Mouse (Mus musculus) stomach, embryonic 14.5 days (tissue): Measurements from ENCODE around the gene 9330161L09Rik. TPM values are rescaled to one million over a fixed set of nuclear protein-coding genes. Genes with fewer than 3 reads are reported as not detected.

Source experiments
- ATAC-seq: fragments of 200-750 bp; cut with Nextera tagmentation; 2 replicates; pipeline ENCODE4 v1.8.0; 2017; ENCODE audit warnings: low read depth, moderate TSS enrichment; ENCODE audit not compliant: insufficient number of reproducible peaks, insufficient read depth, low FRiP score
- H3K27ac ChIP-seq: fragments of 300-500 bp; sonication (generic); 2 replicates; pipeline ENCODE4 v1.5.1; 2014; ENCODE audit warnings: mild to moderate bottlenecking, low read length, moderate library complexity, mixed read lengths
- H3K27me3 ChIP-seq: fragments of 300-500 bp; sonication (generic); 2 replicates; pipeline ENCODE4 v1.6.1; 2014; ENCODE audit warnings: low read length, control low read depth, mixed read lengths; ENCODE audit not compliant: control insufficient read depth, insufficient read depth
- H3K36me3 ChIP-seq: fragments of 300-500 bp; sonication (generic); 2 replicates; pipeline ENCODE4 v1.6.1; 2014; ENCODE audit warnings: mild to moderate bottlenecking, control low read depth, low read length, moderate library complexity, mixed read lengths; ENCODE audit not compliant: control insufficient read depth, insufficient read depth
- H3K4me1 ChIP-seq: fragments of 300-500 bp; sonication (generic); 2 replicates; pipeline ENCODE4 v1.6.1; 2014; ENCODE audit warnings: low read length, control low read depth, mixed read lengths; ENCODE audit not compliant: control insufficient read depth, insufficient read depth
- H3K4me2 ChIP-seq: fragments of 300-500 bp; sonication (generic); replicated peaks from 2 replicates; pipeline ENCODE4 v1.6.1; 2014; ENCODE audit warnings: low read depth, low read length, control low read depth
- H3K4me3 ChIP-seq: fragments of 300-500 bp; sonication (generic); 2 replicates; pipeline ENCODE4 v1.5.1; 2014; ENCODE audit warnings: low read depth, low read length, control low read depth
- H3K9ac ChIP-seq: fragments of 300-500 bp; sonication (generic); replicated peaks from 2 replicates; pipeline ENCODE4 v1.6.1; 2014; ENCODE audit warnings: low read depth, mild to moderate bottlenecking, control low read depth, low read length, moderate library complexity, mixed read lengths
- H3K9me3 ChIP-seq: fragments of 300-500 bp; sonication (generic); 2 replicates; pipeline ENCODE4 v1.6.1; 2016; ENCODE audit warnings: low read depth, low read length, control low read depth; ENCODE audit not compliant: control insufficient read depth
- WGBS: fragments of 180-500 bp; shearing (Covaris S2); extraction: QIAGEN DNeasy Blood & Tissue Kit; methylation state at CpG from one replicate; pipeline ENCODE4 v1.1.7; 2014; 5-methylcytosine and 5-hydroxymethylcytosine counted together
- polyA plus RNA-seq: library from polyadenylated mRNA; unstranded; fragments of >200 nt; fragmentation: Nextera tagmentation; extraction: Ambion mirVana; gene quantifications from 2 replicates; pipeline ENCODE4 v1.2.1, GENCODE M21; 2014

Gene 9330161L09Rik
- polyA plus RNA-seq, 1 experiment from 2014 or later, result 0.25 TPM

DNA sequence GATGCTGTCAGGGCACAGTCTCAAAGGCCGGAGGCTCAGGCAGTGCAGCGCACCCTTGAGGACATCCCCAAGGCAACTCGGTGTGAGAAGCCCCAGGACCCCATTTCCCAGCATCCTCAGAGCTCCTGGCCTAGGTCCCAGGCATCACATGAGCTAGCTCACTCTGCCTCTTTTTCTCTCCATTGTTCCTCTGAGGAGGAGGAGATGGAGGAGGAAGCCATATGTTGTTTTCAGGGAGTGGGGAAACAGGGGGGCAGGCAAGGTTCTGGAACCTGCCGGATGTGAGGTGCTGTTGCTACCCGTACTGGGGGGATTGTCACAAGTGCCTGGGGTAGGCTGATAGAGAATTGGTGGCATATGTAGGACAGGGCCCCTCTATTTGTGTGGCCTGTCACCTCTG lies 31.5 kb downstream of the 9330161L09Rik start:
- no peaks in the 10 kb centered on the region for H3K9me3 ChIP-seq
- no peak overlapping the region for H3K4me3 ChIP-seq
- no peaks in the 10 kb centered on the region for H3K36me3 ChIP-seq
- 69% methylated on average over 5 of the region's 5 CpGs for WGBS
- no peak overlapping the region for H3K9ac ChIP-seq
- H3K27me3 ChIP-seq, result no peaks in the 10 kb centered on the region
- H3K27ac ChIP-seq, result no peak overlapping the region
- no peaks in the 10 kb centered on the region for H3K4me1 ChIP-seq
- H3K4me2 ChIP-seq, result no peak overlapping the region
- no peak for ATAC-seq

DNA sequence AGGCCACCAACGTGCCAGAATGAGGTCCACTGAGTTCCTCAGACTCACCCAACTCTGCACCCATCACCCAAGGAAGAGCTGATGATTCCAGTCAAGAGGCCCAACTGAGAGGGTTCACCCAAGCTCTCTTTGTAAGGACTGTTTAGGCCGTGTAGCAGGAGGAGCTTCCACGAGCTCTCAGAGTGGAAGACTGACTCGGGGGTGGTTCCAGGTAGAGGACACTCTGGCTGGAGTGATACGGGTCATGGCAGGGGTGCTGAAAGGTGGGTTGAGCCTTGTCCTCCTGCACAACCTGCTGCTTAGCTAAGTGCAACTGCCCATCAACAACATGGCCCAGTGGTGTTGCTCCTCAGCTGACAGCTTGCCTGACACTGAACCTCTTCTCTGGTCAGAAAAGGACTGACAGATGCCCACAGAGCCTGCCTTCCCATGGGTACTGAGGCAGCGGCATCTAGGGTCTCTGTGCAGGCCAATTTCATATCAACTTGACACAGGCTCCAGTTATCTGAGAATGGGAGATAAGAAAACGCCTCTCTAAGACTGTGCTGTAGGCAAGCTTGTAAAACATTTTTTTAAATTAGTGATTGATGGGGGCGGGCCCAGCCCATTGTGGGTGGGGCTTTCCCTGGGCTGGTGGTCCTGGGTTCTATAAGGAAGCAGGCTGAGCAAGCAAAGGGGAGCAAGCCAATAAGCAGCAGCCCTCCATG lies 33.9 kb downstream of the 9330161L09Rik start:
- WGBS, result 65% methylated on average over 8 of the region's 8 CpGs
- Histone ChIP-seq H3K4me3 (no peak overlapping the region), H3K4me1 (no peaks in the 10 kb centered on the region), H3K27ac (no peak overlapping the region), H3K9me3 (no peaks in the 10 kb centered on the region), H3K36me3 (no peaks in the 10 kb centered on the region), H3K4me2 (no peak overlapping the region), H3K27me3 (no peaks in the 10 kb centered on the region), H3K9ac (no peak overlapping the region)
- ATAC-seq, result no peak

DNA sequence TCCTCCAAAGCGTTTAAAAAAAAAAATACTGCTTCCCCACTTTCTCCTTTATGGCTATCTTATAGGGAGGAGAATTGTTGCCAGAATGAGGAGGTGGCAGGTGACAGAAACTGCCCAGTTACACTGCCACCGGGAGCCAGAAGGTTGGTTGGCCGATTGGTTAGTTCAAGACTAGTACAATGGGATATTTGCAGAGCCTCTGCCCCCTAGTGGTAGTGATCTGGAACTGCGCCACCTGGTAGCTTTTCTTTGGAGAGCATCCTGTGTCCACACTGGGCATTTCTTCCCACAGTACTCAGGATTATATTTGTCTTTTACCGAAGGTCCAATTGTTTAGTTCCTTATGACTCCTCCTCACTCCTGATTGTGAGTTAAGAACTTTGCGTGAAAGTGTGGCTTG lies 35.9 kb downstream of the 9330161L09Rik start:
- Histone ChIP-seq H3K9me3 (no peaks in the 10 kb centered on the region), H3K27me3 (no peaks in the 10 kb centered on the region), H3K4me1 (no peaks in the 10 kb centered on the region), H3K9ac (no peak overlapping the region), H3K27ac (no peak overlapping the region), H3K36me3 (no peaks in the 10 kb centered on the region), H3K4me3 (no peak overlapping the region), H3K4me2 (no peak overlapping the region)
- ATAC-seq, result no peak
- 36% methylated on average over 6 of the region's 6 CpGs for WGBS

DNA sequence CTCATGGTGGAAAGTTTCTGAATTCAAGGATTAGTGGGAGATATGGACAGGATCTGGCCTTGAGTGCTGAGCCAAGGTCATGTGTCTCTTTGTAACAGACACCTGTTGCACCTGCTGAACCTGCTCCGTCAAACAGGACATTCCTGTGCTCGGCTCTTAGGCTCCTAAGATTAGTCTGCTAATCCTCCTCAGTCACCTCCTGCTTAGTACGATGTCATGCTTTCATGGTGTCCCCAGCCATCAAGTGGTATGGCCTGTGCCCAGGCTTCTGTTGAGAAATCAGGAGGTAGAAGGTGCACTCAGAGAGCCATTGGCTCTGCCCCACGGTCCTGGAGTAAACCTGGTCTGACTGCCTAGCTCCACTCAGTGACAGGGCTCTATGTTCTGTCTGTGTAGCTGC lies 36.8 kb downstream of the 9330161L09Rik start:
- Histone ChIP-seq H3K4me1 (no peaks in the 10 kb centered on the region), H3K27ac (no peak overlapping the region), H3K4me2 (no peak overlapping the region), H3K27me3 (no peaks in the 10 kb centered on the region), H3K9ac (no peak overlapping the region), H3K9me3 (no peaks in the 10 kb centered on the region), H3K4me3 (no peak overlapping the region), H3K36me3 (no peaks in the 10 kb centered on the region)
- whole genome bisulfite sequencing, result 58% methylated on average over 4 of the region's 4 CpGs
- no peak for ATAC-seq

DNA sequence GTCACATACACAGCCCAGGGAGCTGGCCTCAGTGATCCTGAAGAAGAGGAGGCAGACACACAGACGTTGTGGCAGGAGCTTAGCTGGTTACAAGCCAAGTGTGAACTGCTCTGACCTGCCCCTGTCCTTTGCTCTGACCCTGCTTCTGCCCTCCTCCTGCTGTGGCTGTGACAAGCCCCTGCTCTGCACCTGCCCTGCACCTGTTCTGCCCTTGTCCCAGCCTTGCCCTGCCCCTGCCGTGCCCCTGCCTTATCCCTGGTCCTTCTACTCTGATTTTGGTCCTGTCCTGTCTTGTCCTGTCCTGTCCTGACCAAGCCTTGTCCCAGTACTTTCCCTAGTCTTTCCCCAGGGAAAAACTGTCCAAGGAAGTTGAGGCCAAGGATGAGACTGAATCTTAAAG lies 38.8 kb downstream of the 9330161L09Rik start:
- Histone ChIP-seq H3K9me3 (no peaks in the 10 kb centered on the region), H3K4me3 (no peak overlapping the region), H3K4me1 (no peaks in the 10 kb centered on the region), H3K27ac (no peak overlapping the region), H3K27me3 (no peaks in the 10 kb centered on the region), H3K9ac (no peak overlapping the region), H3K36me3 (no peaks in the 10 kb centered on the region), H3K4me2 (no peak overlapping the region)
- 53% methylated on average over 2 of the region's 2 CpGs for WGBS
- ATAC-seq, result no peak

DNA sequence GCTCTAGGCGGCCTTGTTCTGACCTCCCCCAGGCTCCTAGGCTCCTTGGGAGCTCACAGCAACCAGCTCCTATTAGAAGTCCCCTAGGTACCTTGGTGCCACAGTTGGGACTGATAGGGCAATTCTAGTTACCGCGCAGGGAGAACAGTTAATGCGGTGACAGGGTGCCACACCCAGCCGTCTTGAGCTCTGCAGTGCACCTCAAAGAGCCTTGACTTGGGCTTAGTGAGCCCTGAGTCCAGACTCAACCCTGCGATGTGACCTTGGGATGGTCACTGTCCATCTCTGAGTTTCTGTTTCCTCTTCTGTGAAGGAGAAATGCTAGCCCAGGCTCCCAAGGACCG lies 39.3 kb downstream of the 9330161L09Rik start:
- Histone ChIP-seq H3K27ac (no peak overlapping the region), H3K4me3 (no peak overlapping the region), H3K27me3 (no peaks in the 10 kb centered on the region), H3K9ac (no peak overlapping the region), H3K4me2 (no peak overlapping the region; the same call in 1 of the 2 replicates), H3K4me1 (no peaks in the 10 kb centered on the region), H3K9me3 (no peaks in the 10 kb centered on the region), H3K36me3 (no peaks in the 10 kb centered on the region)
- 66% methylated on average over 7 of the region's 7 CpGs for WGBS
- ATAC-seq, result no peak

DNA sequence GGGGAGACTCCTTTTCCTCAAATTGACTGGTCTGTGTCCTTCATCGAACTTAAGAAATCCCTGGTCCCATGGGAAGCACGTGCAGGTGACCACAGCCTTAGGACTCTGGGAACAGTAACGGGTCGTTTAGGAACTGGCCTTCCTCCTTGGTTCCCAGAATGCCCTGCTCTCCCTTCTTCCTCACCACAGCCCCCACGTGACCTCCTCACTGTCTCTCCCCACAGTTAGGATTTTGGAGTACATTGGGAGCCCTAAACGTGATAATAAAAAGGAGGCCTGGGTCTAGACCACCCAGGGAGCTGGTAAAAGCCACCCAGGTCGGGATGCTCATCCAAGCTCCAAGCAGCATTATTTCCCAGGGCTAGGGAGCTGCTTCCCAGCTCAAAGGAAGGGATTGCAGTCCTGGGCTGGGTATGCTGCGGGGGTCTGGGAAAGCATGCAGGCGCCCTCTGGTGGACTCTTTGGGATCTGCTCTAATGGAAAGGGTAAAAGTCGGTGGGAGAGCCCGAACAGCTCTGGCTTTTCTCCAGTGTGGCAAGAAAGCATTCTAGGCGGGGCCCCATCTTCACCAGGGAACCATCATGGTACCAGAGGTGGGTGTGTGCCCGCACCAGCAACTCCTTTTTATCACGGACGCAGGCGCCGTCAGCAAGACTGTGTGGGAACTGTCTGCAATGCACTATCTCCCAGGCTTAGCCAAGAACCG lies 39.8 kb downstream of the 9330161L09Rik start:
- Histone ChIP-seq H3K4me2 (no peak overlapping the region; the same call in 1 of the 2 replicates), H3K9me3 (no peaks in the 10 kb centered on the region), H3K27ac (no peak overlapping the region), H3K4me1 (no peaks in the 10 kb centered on the region), H3K27me3 (no peaks in the 10 kb centered on the region), H3K36me3 (no peaks in the 10 kb centered on the region), H3K4me3 (no peak overlapping the region), H3K9ac (no peak overlapping the region)
- peak; percentile 49; the same call in 1 of the 2 replicates for ATAC-seq
- 17% methylated on average over 18 of the region's 18 CpGs for WGBS

DNA sequence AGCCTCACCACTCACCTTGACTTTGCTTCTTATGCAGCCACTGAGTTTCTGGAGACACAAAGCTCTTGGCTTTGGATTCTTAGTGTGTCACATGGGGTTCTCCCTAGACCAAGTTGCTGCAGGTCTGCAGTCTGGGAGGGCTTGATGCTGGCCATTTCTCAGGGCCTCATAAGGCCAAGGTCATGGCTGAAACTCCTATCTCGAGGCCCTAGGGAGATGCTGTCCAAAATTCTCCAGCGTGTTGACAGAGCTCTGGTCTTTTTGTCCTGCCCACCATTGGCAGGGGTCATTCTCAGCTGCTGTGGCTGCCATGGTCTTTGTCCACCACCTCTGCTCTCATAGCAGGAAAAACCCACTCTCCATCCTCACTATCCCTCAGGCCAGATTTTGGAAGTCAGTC lies 40.4 kb downstream of the 9330161L09Rik start:
- no peaks in the 10 kb centered on the region for H3K36me3 ChIP-seq
- H3K9ac ChIP-seq, result no peak overlapping the region
- H3K27me3 ChIP-seq, result no peaks in the 10 kb centered on the region
- 86% methylated on average over 2 of the region's 2 CpGs for WGBS
- no peak for ATAC-seq
- no peaks in the 10 kb centered on the region for H3K9me3 ChIP-seq
- no peaks in the 10 kb centered on the region for H3K4me1 ChIP-seq
- H3K4me2 ChIP-seq, result no peak overlapping the region
- no peak overlapping the region for H3K4me3 ChIP-seq
- H3K27ac ChIP-seq, result no peak overlapping the region
